Mouse (Mus musculus) neural tube, embryonic 11.5 days (tissue): ENCODE measurements at regions not wholly inside any gene's neighbourhood (a gene's known extent, or its start where the extent isn't known, plus 50 kb on each side); places are given as distances from the start of the nearest gene placed in this dataset.

Source experiments
- ATAC-seq: fragments of 200-750 bp; cut with Nextera tagmentation; 2 replicates; pipeline ENCODE4 v1.8.0; 2017; ENCODE audit warnings: moderate number of reproducible peaks, mild to moderate bottlenecking, moderate TSS enrichment, moderate library complexity; ENCODE audit not compliant: insufficient read depth, low FRiP score, low TSS enrichment
- DNase-seq: peaks from one replicate; pipeline ENCODE4 v3.0.0-alpha.2; 2015; ENCODE audit warnings: low spot score
- H3K27ac ChIP-seq: fragments of 300-500 bp; sonication (generic); 2 replicates; pipeline ENCODE4 v1.5.1; 2014; ENCODE audit warnings: low read depth, mild to moderate bottlenecking, low read length
- H3K27me3 ChIP-seq: fragments of 300-500 bp; sonication (generic); 2 replicates; pipeline ENCODE4 v1.6.1; 2014; ENCODE audit warnings: mild to moderate bottlenecking, low read length, mixed read lengths; ENCODE audit not compliant: control insufficient read depth, insufficient read depth
- H3K36me3 ChIP-seq: fragments of 300-500 bp; sonication (generic); 2 replicates; pipeline ENCODE4 v1.6.1; 2014; ENCODE audit warnings: mild to moderate bottlenecking, low read length, moderate library complexity, mixed read lengths; ENCODE audit not compliant: control insufficient read depth, insufficient read depth
- H3K4me1 ChIP-seq: fragments of 300-500 bp; sonication (generic); 2 replicates; pipeline ENCODE4 v1.6.1; 2014; ENCODE audit warnings: low read length, mixed read lengths; ENCODE audit not compliant: control insufficient read depth, insufficient read depth
- H3K4me2 ChIP-seq: fragments of 300-500 bp; sonication (generic); 2 replicates; pipeline ENCODE4 v1.6.1; 2014; ENCODE audit warnings: low read depth, mild to moderate bottlenecking, moderate library complexity
- H3K4me3 ChIP-seq: fragments of 300-500 bp; sonication (generic); 2 replicates; pipeline ENCODE4 v1.5.1; 2014; ENCODE audit warnings: low read depth, low read length
- H3K9ac ChIP-seq: fragments of 300-500 bp; sonication (generic); 2 replicates; pipeline ENCODE4 v1.6.1; 2014; ENCODE audit warnings: mild to moderate bottlenecking, low read length
- H3K9me3 ChIP-seq: fragments of 300-500 bp; sonication (generic); 2 replicates; pipeline ENCODE4 v1.6.1; 2016; ENCODE audit warnings: low read length; ENCODE audit not compliant: control insufficient read depth
- WGBS: fragments of 180-500 bp; shearing (Covaris S2); extraction: QIAGEN DNeasy Blood & Tissue Kit; methylation state at CpG from one replicate; pipeline ENCODE4 v1.1.7; 2014; 5-methylcytosine and 5-hydroxymethylcytosine counted together

- WGBS: 23% methylated on average over 5 of the region's 5 CpGs
- Histone ChIP-seq H3K4me2 (no peak overlapping the region), H3K36me3 (no peaks in the 10 kb centered on the region), H3K9ac (no peak overlapping the region), H3K4me3 (no peak overlapping the region), H3K27ac (no peak overlapping the region), H3K4me1 (no peaks in the 10 kb centered on the region), H3K9me3 (no peaks in the 10 kb centered on the region), H3K27me3 (no peaks in the 10 kb centered on the region)
- no peak for ATAC-seq
- DNase-seq: no peak
Observed at GRCm38 (mm10) chr12:51534606-51535005, 58.5 kb upstream of the Coch start.

GRCm38 (mm10) chr12:51535056-51535640 lies 58.0 kb upstream of the Coch start:
- H3K9ac ChIP-seq: no peak overlapping the region
- ATAC-seq (no peak), DNase-seq (no peak)
- no peak overlapping the region for H3K4me3 ChIP-seq
- H3K36me3 ChIP-seq: no peaks in the 10 kb centered on the region
- H3K27ac ChIP-seq: no peak overlapping the region
- H3K4me1 ChIP-seq: no peaks in the 10 kb centered on the region
- H3K9me3 ChIP-seq: no peaks in the 10 kb centered on the region
- 51% methylated on average over 5 of the region's 5 CpGs for WGBS
- H3K4me2 ChIP-seq: no peak overlapping the region
- H3K27me3 ChIP-seq: no peaks in the 10 kb centered on the region
